Mouse (Mus musculus) thymus, adult 2 months (tissue): ENCODE measurements around the gene Usp30.

ENCODE experiments used
- CTCF ChIP-seq: fragments of 200-500 bp; IDR thresholded peaks from 2 replicates; pipeline ENCODE4 v1.5.1; 2012; ENCODE audit warnings: mild to moderate bottlenecking, control low read depth, low read length, moderate library complexity, borderline replicate concordance; ENCODE audit not compliant: control insufficient read depth, poor library complexity, insufficient read depth; ENCODE audit errors: extremely low read depth
- POLR2A ChIP-seq: fragments of 200-500 bp; IDR thresholded peaks from 2 replicates; pipeline ENCODE4 v1.6.1; 2012; ENCODE audit warnings: mild to moderate bottlenecking, low read length, control low read depth, moderate library complexity; ENCODE audit not compliant: control insufficient read depth, poor library complexity, insufficient read depth; ENCODE audit errors: extremely low read depth

- no peak for TF ChIP-seq POLR2A
- TF ChIP-seq CTCF, result no peak
Observed at GRCm38 (mm10) chr5:114065161-114065560, at the start of gene Usp30.
